8 mouse cellular contexts compared by ENCODE assay signal in the genomic region with DNA sequence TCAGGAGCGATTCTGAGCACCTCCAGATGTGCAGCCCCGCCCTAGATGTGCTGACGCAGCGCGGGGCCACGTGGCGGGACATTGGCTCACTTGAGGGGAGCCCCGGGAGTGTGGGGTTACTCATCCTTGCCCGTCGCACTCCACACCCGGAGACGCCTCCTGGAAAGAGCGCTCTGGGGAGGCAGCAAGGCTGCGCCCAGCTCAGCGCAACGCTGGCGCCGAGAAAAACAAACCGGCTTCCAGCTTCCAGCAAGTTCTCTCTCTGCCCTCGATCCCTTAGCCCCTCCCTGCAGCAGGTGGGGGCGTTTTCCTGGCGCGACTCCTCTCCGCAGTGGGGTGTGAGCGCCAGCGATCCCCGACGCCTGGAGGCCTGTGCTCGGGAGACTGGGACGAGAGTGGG. TPM values are rescaled to one million over a fixed set of nuclear protein-coding genes. Genes with fewer than 3 reads are reported as not detected.
DNase-seq lines count a peak whose midpoint lies in the region; ATAC-seq and TF ChIP-seq lines count a peak whose summit lies in the region.

No protein-coding gene starts in this region.

- peaks cover 71% of the 10 kb centered on the region for H3K27me3 ChIP-seq in heart, postnatal 0 days (ENCODE audit: control insufficient read depth, insufficient read depth, low read length)
- H3K27me3 ChIP-seq in forebrain, postnatal 0 days (ENCODE audit: insufficient read depth, low read length): no peaks in the 10 kb centered on the region

- H3K9me3 ChIP-seq in heart, postnatal 0 days (replicated peaks; ENCODE audit: control insufficient read depth, low read length): no peaks in the 10 kb centered on the region
- no peaks in the 10 kb centered on the region for H3K9me3 ChIP-seq in forebrain, postnatal 0 days (ENCODE audit: low read length)

- ATAC-seq in heart, postnatal 0 days (ENCODE audit: insufficient read depth, low read depth): no peak
- ATAC-seq in forebrain, postnatal 0 days: peak; percentile 36

- H3K9ac ChIP-seq in heart, postnatal 0 days (replicated peaks; ENCODE audit: low read depth, low read length): no peak overlapping the region
- H3K9ac ChIP-seq in forebrain, postnatal 0 days: peak overlapping the region; percentile 91

- no peaks in the 10 kb centered on the region for H3K36me3 ChIP-seq in heart, postnatal 0 days (replicated peaks; ENCODE audit: control insufficient read depth, insufficient read depth, low read length)
- H3K36me3 ChIP-seq in forebrain, postnatal 0 days (ENCODE audit: insufficient read depth): peaks cover 16% of the 10 kb centered on the region

- H3K4me1 ChIP-seq in heart, postnatal 0 days (ENCODE audit: control insufficient read depth, insufficient read depth): no peaks in the 10 kb centered on the region
- peaks cover 15% of the 10 kb centered on the region for H3K4me1 ChIP-seq in forebrain, postnatal 0 days (ENCODE audit: insufficient read depth)

- TF ChIP-seq EP300 in heart, postnatal 0 days (IDR thresholded peaks at IDR 0.05; ENCODE audit: low read depth): no peak

- no peak overlapping the region for H3K27ac ChIP-seq in heart, postnatal 0 days (ENCODE audit: low read depth)
- H3K27ac ChIP-seq in forebrain, postnatal 0 days (ENCODE audit: low read depth, low read length): peak overlapping the region; percentile 92

- peak overlapping the region; percentile 29; the same call in 1 of the 2 replicates for H3K4me2 ChIP-seq in heart, postnatal 0 days (ENCODE audit: low read depth, low read length)
- H3K4me2 ChIP-seq in forebrain, postnatal 0 days (ENCODE audit: low read depth): peak overlapping the region; percentile 84

- WGBS in heart, postnatal 0 days: 2% methylated on average over 30 of the region's 30 CpGs
- WGBS in forebrain, postnatal 0 days: 2% methylated on average over 30 of the region's 30 CpGs

- DNase-seq in heart, postnatal 0 days (ENCODE audit: low spot score): no peak
- no peak for DNase-seq in heart, postnatal 36 days
- peak; percentile 84 for DNase-seq in brain, adult 2 months (ENCODE audit: low read depth, low spot score)
- peak; percentile 64 for DNase-seq in forebrain, postnatal 0 days
- DNase-seq in left cerebral cortex, postnatal 36 days (ENCODE audit: low spot score in 2 of 2): peak; percentile 73 to 85
- peak; percentile 53 for DNase-seq in retina, embryonic 14.5 days (ENCODE audit: low spot score)
- DNase-seq in thymus, postnatal 36 days: no peak
- DNase-seq in testis, postnatal 10 days (ENCODE audit: low spot score): no peak

- H3K4me3 ChIP-seq in heart, postnatal 0 days (ENCODE audit: low read depth, low read length): peak overlapping the region; percentile 19
- H3K4me3 ChIP-seq in forebrain, postnatal 0 days (ENCODE audit: low read depth, low read length): peak overlapping the region; percentile 69

- intact Hi-C loops in heart, postnatal 36 days (cut with DNase I): no loop called here
- intact Hi-C loops in left cerebral cortex, postnatal 36 days (cut with DNase I): loop anchor here (5.0 kb wide), 1 partner anchor 50 kb away; a partner anchor contains a TSS

- TF ChIP-seq CTCF in heart, postnatal 0 days (IDR thresholded peaks at IDR 0.05; ENCODE audit: low read depth): no peak
- TF ChIP-seq CTCF in forebrain, postnatal 0 days (IDR thresholded peaks at IDR 0.05; ENCODE audit: low read depth): no peak

RNA-seq across cellular contexts. Expression of a gene that starts 25.0 kb away (rescaled TPM):
- 0.39 and 1.6 TPM in 2 replicates for total RNA-seq in heart, postnatal 0 days (2014; rRNA removed; ENCODE audit: low replicate concordance)
- polyA plus RNA-seq in heart, postnatal 0 days (2015; fragmentation: Nextera tagmentation; extraction: Ambion mirVana): 3.7 and 4.1 TPM in 2 replicates
- 1 to 10 TPM; 6.0 to 9.8 TPM for total RNA-seq in heart, postnatal 36 days (2021)
- total RNA-seq in forebrain, postnatal 0 days (2014; rRNA removed): 2.5 TPM in 1 of 2 replicates, not detected in the other
- 2.4 and 2.6 TPM in 2 replicates for polyA plus RNA-seq in forebrain, postnatal 0 days (2015; fragmentation: Nextera tagmentation; extraction: Ambion mirVana)
- under 1 TPM; 0.59 to 0.95 TPM for total RNA-seq in left cerebral cortex, postnatal 36 days (2021)

RNA-seq across cellular contexts. Expression of a gene that starts 28.3 kb away (rescaled TPM):
- total RNA-seq in heart, postnatal 0 days (2014; rRNA removed; ENCODE audit: low replicate concordance): not detected in 2 replicates
- 0.26 and 0.54 TPM in 2 replicates for polyA plus RNA-seq in heart, postnatal 0 days (2015; fragmentation: Nextera tagmentation; extraction: Ambion mirVana)
- 1 to 10 TPM in 1 of 2 experiments, under 1 TPM in 1; 0.80 to 3.4 TPM for total RNA-seq in heart, postnatal 36 days (2021)
- 5.0 and 6.3 TPM in 2 replicates for total RNA-seq in forebrain, postnatal 0 days (2014; rRNA removed)
- polyA plus RNA-seq in forebrain, postnatal 0 days (2015; fragmentation: Nextera tagmentation; extraction: Ambion mirVana): 10.4 and 10.8 TPM in 2 replicates
- 1 to 10 TPM; 7.1 to 10.0 TPM for total RNA-seq in left cerebral cortex, postnatal 36 days (2021)

RNA-seq across cellular contexts. Expression of a gene that starts 49.1 kb away (rescaled TPM):
- 86.1 and 96.0 TPM in 2 replicates for total RNA-seq in heart, postnatal 0 days (2014; rRNA removed; ENCODE audit: low replicate concordance)
- polyA plus RNA-seq in heart, postnatal 0 days (2015; fragmentation: Nextera tagmentation; extraction: Ambion mirVana): 42.9 and 43.8 TPM in 2 replicates
- total RNA-seq in heart, postnatal 36 days (2021): 10 to 100 TPM; 39.1 to 42.0 TPM
- 43.4 and 45.0 TPM in 2 replicates for total RNA-seq in forebrain, postnatal 0 days (2014; rRNA removed)
- polyA plus RNA-seq in forebrain, postnatal 0 days (2015; fragmentation: Nextera tagmentation; extraction: Ambion mirVana): 37.9 and 39.0 TPM in 2 replicates
- total RNA-seq in left cerebral cortex, postnatal 36 days (2021): 10 to 100 TPM; 32.1 to 46.3 TPM

Comparison
In these comparisons a context has a peak if more than half of its experiments do, and no peak if none do; other contexts are left out.
1. DNase-seq: peak in brain, adult 2 months (single experiment), forebrain, postnatal 0 days (single experiment), left cerebral cortex, postnatal 36 days (2 of 2) and retina, embryonic 14.5 days (single experiment); none in heart, postnatal 0 days (single experiment), heart, postnatal 36 days (0 of 2), thymus, postnatal 36 days (0 of 2) and testis, postnatal 10 days (single experiment).